Mouse (Mus musculus) olfactory bulb, adult 2 months (tissue): ENCODE results near the gene Cyp26a1. TPM values are rescaled to one million over a fixed set of nuclear protein-coding genes. Genes with fewer than 3 reads are reported as not detected.

ENCODE experiments used
- H3K27ac ChIP-seq: fragments of 200-500 bp; 2 replicates; pipeline ENCODE4 v1.5.1; 2012; ENCODE audit warnings: low read depth, low read length; ENCODE audit not compliant: insufficient read depth
- H3K4me1 ChIP-seq: fragments of 200-500 bp; 2 replicates; pipeline ENCODE4 v1.6.1; 2012; ENCODE audit warnings: low read length; ENCODE audit not compliant: control insufficient read depth, insufficient read depth
- H3K4me3 ChIP-seq: fragments of 200-500 bp; 2 replicates; pipeline ENCODE4 v1.5.1; 2012; ENCODE audit warnings: mild to moderate bottlenecking, low read depth, low read length, moderate library complexity; ENCODE audit not compliant: insufficient read depth
- CTCF ChIP-seq: fragments of 200-500 bp; IDR thresholded peaks from 2 replicates; pipeline ENCODE4 v1.5.1; 2012; ENCODE audit warnings: low read depth, mild to moderate bottlenecking, low read length, moderate library complexity; ENCODE audit not compliant: insufficient read depth
- POLR2A ChIP-seq: fragments of 200-500 bp; IDR thresholded peaks from 2 replicates; pipeline ENCODE4 v1.6.1; 2012; ENCODE audit warnings: mild to moderate bottlenecking, low read depth, low read length, moderate library complexity; ENCODE audit not compliant: insufficient read depth
- WGBS: fragments of 180-500 bp; shearing (Covaris S2); methylation state at CpG from one replicate; pipeline ENCODE4 v1.1.7; 2018; 5-methylcytosine and 5-hydroxymethylcytosine counted together
- polyA plus RNA-seq: library from polyadenylated mRNA; stranded (reverse); fragments of >200 nt; gene quantifications from 2 replicates; pipeline ENCODE4 v1.2.4, GENCODE M21; 2012; ENCODE audit warnings: low replicate concordance; ENCODE audit not compliant: missing spikeins, insufficient read depth, insufficient read length

Cyp26a1 gene
- polyA plus RNA-seq, 1 experiment = not detected

GRCm38 (mm10) chr19:37714681-37715080, 17.1 kb downstream of the Cyp26a1 start:
- H3K4me1 ChIP-seq = peaks cover 2% of the 10 kb centered on the region; the same call in 1 of the 2 replicates
- no peak overlapping the region for H3K27ac ChIP-seq
- no peak overlapping the region for H3K4me3 ChIP-seq
- 42% methylated on average over 10 of the region's 10 CpGs for WGBS
- TF ChIP-seq POLR2A = no peak
- no peak for TF ChIP-seq CTCF

- H3K27ac ChIP-seq = no peak overlapping the region
- 86% methylated on average over 1 of the region's 1 CpGs for whole genome bisulfite sequencing
- peaks cover 2% of the 10 kb centered on the region; the same call in 1 of the 2 replicates for H3K4me1 ChIP-seq
- no peak overlapping the region for H3K4me3 ChIP-seq
- TF ChIP-seq CTCF (no peak), POLR2A (no peak)
Measured at GRCm38 (mm10) chr19:37715980-37716379, 18.4 kb downstream of the Cyp26a1 start.

- no peak for TF ChIP-seq POLR2A
- H3K27ac ChIP-seq = no peak overlapping the region
- H3K4me1 ChIP-seq = peaks cover 2% of the 10 kb centered on the region; the same call in 1 of the 2 replicates
- H3K4me3 ChIP-seq = no peak overlapping the region
- 79% methylated on average over 12 of the region's 12 CpGs for WGBS
Measured at GRCm38 (mm10) chr19:37716524-37717175, 19.1 kb downstream of the Cyp26a1 start.

GRCm38 (mm10) chr19:37719166-37719565, 21.6 kb downstream of the Cyp26a1 start:
- Histone ChIP-seq H3K4me3 (no peak overlapping the region), H3K27ac (no peak overlapping the region), H3K4me1 (peaks cover 2% of the 10 kb centered on the region; the same call in 1 of the 2 replicates)
- TF ChIP-seq CTCF = no peak
- no peak for TF ChIP-seq POLR2A
- WGBS = 52% methylated on average over 1 of the region's 1 CpGs

- H3K27ac ChIP-seq = no peak overlapping the region
- no peak for TF ChIP-seq POLR2A
- no peak for TF ChIP-seq CTCF
- H3K4me3 ChIP-seq = no peak overlapping the region
- WGBS = 98% methylated on average over 5 of the region's 5 CpGs
- H3K4me1 ChIP-seq = no peaks in the 10 kb centered on the region
Measured at GRCm38 (mm10) chr19:37724591-37724990, 27.0 kb downstream of the Cyp26a1 start.

GRCm38 (mm10) chr19:37726585-37726984, 29.0 kb downstream of the Cyp26a1 start:
- Histone ChIP-seq H3K4me1 (no peaks in the 10 kb centered on the region), H3K27ac (no peak overlapping the region), H3K4me3 (no peak overlapping the region)
- TF ChIP-seq CTCF = no peak
- no peak for TF ChIP-seq POLR2A
- WGBS = 97% methylated on average over 7 of the region's 7 CpGs

- 98% methylated on average over 2 of the region's 2 CpGs for WGBS
- H3K4me3 ChIP-seq = no peak overlapping the region
- H3K4me1 ChIP-seq = no peaks in the 10 kb centered on the region
- TF ChIP-seq CTCF (no peak), POLR2A (no peak)
- H3K27ac ChIP-seq = no peak overlapping the region
Measured at GRCm38 (mm10) chr19:37727366-37727765, 29.8 kb downstream of the Cyp26a1 start.

GRCm38 (mm10) chr19:37735426-37735825, 37.8 kb downstream of the Cyp26a1 start:
- WGBS = 78% methylated on average over 8 of the region's 8 CpGs
- no peak for TF ChIP-seq POLR2A
- TF ChIP-seq CTCF = no peak
- no peak overlapping the region for H3K4me3 ChIP-seq
- no peak overlapping the region for H3K27ac ChIP-seq
- no peaks in the 10 kb centered on the region for H3K4me1 ChIP-seq

- no peak for TF ChIP-seq POLR2A
- TF ChIP-seq CTCF = no peak
- 97% methylated on average over 3 of the region's 3 CpGs for WGBS
- Histone ChIP-seq H3K4me1 (no peaks in the 10 kb centered on the region), H3K27ac (no peak overlapping the region), H3K4me3 (no peak overlapping the region)
Measured at GRCm38 (mm10) chr19:37738575-37738974, 41.0 kb downstream of the Cyp26a1 start.
